Mouse (Mus musculus) inflammation-experienced regulatory T-cells, adult 6 months (primary cell): ENCODE measurements around the gene Atp6v1a. TPM values are rescaled to one million over a fixed set of nuclear protein-coding genes. Genes with fewer than 3 reads are reported as not detected.

Source experiments
- ATAC-seq: one replicate; pipeline ENCODE4 v1.8.0; 2017
- polyA plus RNA-seq, 3 experiments: library from polyadenylated mRNA; unstranded; fragments of 100-300 nt; shearing (Covaris generic); gene quantifications; one replicate each; pipeline ENCODE4 v1.2.1; 2017

Atp6v1a gene
- polyA plus RNA-seq, 3 experiments from 2014 or later = 31.2 to 43.0 (median 36.4) TPM

DNA sequence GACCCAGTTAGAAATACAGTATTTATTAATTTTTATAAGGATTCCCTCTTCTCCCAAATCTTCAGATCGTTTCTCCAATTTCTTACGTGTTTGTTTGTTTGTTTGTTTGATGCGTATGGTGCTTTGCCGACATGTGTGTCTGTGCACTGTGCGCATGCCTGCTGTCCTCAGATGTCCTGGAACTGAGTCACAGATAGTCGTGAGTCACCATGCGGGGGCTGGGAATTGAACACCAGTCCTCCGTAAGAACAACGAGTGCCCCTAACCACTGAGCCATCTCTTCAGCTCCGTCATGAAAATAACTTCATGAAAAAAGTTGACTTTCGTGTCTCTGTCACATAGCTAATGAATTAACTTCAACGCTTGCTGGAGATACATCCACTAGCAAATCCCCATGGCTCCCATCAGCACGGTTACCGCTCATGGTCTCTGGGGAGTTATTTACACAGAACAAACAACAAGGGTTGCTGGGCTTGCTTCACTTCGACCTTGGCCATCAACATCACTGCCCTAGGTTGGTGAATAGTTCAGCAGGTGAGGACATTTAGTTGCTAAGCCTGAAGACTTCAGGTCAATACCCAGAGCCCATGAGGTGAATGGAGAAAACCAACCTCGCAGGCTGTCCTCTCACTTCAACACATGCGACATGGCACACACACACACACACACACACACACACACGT, 78.8 kb downstream of the Atp6v1a start:
- ATAC-seq = no peak

- no peak for ATAC-seq
Observed at GRCm38 (mm10) chr16:44058745-44059144, 80.8 kb downstream of the Atp6v1a start.

DNA sequence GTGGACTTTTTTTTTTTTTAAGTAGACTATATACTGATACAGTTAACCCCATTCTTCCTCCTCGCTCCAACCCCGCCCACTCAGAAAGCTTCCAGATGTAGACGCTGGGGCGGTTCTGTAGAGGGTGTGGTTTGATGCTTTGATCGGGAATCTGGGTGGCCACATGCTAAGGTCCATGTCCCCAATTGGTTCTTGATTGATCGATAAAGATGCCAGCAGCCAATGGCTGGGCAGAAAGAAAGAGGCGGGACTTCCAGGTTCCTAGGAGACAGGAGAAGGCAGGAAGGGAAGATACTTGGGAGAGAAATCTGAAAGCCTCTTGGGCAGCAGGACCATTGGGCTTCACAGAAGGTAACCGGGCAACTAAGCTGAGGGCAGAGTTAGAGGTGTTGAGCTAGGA, 83.7 kb downstream of the Atp6v1a start:
- ATAC-seq = no peak

DNA sequence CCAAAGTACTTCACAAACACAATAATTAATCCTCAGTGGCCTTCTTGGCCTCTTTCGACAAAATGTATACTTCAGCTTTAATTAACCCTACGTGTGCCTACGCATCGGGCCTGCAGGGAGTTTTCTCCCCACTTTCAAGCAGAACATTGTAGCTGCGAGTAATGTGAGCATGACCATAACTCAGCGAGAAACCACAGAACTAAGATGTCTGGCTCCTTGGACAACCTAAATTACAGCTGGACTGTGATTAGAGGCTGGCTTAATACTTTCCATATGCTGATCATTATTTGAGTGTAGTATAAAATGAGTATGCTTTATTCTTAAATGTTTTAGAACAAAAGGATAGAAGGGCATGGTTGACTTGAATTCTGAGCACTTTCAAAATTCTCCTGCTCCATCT, 86.2 kb downstream of the Atp6v1a start:
- no peak for ATAC-seq

GRCm38 (mm10) chr16:44052390-44052789, 87.1 kb downstream of the Atp6v1a start:
- no peak for ATAC-seq

- ATAC-seq = no peak
Observed at GRCm38 (mm10) chr16:44050139-44050538, 89.4 kb downstream of the Atp6v1a start.

- ATAC-seq = no peak
Observed at GRCm38 (mm10) chr16:44039112-44039511, 100.4 kb downstream of the Atp6v1a start.

Other genes with a start within 250 kb of the Atp6v1a start
- 10 to 100 TPM in 2 of 3 experiments, 1 to 10 TPM in 1; 7.2 to 24.6 (median 15.0) TPM for gene Ccdc191, start 249.9 kb downstream of the Atp6v1a start, polyA plus RNA-seq
- gene Qtrt2, start 212.9 kb downstream of the Atp6v1a start, polyA plus RNA-seq = 10 to 100 TPM in 2 of 3 experiments, 1 to 10 TPM in 1; 7.2 to 22.0 (median 18.6) TPM
- 1 to 10 TPM in 2 of 3 experiments, under 1 TPM in 1; 0.87 to 3.0 (median 2.5) TPM for gene Zdhhc23, start 159.9 kb downstream of the Atp6v1a start, polyA plus RNA-seq
- gene Gramd1c, start 76.4 kb downstream of the Atp6v1a start, polyA plus RNA-seq = 1 to 10 TPM; 3.9 to 5.8 (median 4.9) TPM
- 10 to 100 TPM; 22.5 to 49.0 (median 24.8) TPM for gene Naa50, start 125 bp upstream of the Atp6v1a start, polyA plus RNA-seq
- gene Usf3, start 33.5 kb upstream of the Atp6v1a start, polyA plus RNA-seq = 1 to 10 TPM; 3.2 to 6.5 (median 5.5) TPM
- gene Sidt1, start 193.5 kb upstream of the Atp6v1a start, polyA plus RNA-seq = 10 to 100 TPM; 26.2 to 29.9 (median 29.5) TPM
- gene Spice1, start 207.4 kb upstream of the Atp6v1a start, polyA plus RNA-seq = 10 to 100 TPM; 22.2 to 25.8 (median 25.3) TPM